Mouse (Mus musculus) kidney, adult 8-10 months (tissue): ENCODE data around the gene Map4k1.
"Not testable (repeated sequence)": the region's sequence is repeated elsewhere in the genome, so short reads cannot be mapped to it uniquely, and the experiment has no call there.

Experiments
- DNase-seq, 2 experiments: peaks; one replicate each; pipeline ENCODE4 v3.0.0; 2022

Gene Map4k1

DNA sequence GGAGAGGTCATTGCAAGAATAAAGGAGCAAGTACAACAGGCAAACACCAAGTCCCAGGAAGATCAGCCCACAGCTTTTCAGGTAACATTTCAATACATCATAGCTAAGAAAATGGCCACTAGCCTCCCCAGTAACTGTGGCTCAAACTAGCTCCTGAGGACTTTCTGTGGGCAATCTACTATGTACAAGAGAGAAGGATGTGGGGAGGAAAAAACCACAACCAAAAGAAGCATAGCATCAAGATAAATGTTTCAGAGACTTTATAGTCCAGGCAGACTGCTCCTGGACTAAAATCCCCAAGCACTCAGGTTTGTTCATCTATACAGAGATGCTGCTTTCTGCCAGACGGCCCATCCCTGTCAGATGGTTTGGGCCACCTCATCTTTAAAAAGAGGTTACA lies 25.6 kb upstream of the Map4k1 start:
- DNase-seq = no peak

DNA sequence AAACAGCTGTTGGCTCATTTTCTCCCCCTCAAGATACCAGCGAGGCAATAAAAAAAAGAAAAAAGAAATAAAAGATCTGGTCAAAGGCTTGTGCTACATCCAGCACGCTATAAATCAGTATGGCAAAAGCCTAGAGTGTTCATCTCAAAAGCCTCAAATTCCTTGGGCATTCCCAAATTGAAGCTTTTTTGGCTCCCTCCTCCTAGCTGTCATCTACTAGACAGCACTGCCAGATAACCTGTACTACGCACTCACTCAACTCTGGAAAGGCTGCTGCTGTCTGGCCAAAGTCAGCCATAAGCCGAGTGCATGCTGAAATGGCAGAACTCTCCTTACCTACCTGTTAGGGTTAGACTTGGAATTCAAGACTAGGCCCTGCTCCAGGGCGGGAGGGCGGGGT lies 24.6 kb upstream of the Map4k1 start:
- no peak for DNase-seq

DNA sequence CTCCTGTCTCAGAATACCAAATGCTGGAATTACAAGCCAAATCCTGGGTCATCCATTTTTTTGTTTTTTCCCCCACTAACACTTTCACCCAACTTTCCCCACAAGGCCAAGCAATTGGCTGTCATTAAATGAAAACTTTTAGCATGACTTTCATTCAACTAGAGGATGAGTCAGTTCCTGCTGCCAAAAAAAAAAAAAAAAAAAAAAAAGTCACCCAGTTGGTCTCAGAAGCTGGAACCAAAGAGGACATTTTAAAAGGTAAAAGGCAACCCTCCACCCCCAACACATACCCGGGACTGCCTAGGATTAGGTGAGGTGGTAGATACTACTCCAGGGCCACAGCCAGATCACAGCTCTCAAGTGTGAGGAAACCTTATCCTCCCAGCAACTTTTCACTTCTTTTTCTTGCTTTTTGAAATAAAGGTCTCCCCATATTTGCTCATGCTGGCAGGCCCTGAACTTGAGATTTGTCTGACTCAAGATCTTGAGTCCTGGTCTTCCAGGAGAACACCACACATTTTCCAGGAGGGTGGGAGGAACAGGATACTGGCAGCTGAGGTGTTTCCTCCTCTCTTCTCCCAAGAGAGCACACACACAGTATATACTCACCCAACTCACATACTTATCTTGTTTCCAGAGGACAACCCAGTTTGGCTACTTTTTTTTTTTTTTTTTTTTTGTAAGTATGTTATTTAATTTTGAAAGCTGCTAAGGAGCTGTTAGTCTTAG lies 23.7 kb upstream of the Map4k1 start:
- no peak for DNase-seq

DNA sequence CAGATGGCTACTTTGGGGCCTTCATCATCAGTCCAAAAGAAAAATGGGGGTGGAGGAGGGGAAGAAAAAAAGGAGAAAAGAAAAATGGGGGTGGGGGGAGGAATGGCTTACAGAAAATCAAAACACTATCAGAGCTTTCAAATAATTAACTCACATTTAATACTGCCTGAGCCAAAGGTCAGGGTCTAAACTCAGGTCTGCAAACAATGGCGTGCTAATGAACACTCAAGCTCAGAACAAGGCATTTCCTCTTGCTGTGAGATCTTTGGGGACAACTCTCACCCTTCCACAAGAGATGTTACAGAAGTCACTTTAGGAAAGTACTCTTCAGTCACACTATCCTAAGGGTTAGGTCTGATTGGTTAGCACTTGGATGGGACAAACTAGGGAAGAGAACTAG lies 23.1 kb upstream of the Map4k1 start:
- DNase-seq = no peak

DNA sequence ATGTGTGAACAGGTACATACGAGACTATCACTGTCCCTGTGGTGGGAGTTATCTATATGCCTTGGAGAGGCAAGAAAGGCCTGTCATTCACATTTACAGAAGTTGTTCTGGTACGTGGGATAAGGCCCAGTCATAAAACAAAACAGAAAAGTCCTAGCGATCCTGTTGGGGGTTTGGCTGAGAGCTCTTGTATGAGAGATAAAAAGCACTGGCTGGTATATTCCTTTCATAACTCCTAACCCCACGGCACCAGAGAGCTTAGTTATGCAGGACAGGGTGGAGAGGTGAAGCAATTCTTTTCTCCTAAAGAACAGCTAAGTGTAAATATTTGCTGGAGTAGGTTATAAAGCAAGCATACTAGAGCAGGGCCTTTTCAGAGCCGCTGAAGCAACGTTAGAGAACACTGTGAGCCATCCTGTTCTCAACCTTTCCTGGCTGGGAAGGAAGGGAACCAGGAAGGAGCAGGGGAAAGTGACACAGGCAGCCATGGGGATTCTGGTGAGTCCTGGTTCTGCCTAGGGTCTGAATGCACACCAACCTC lies 22.3 kb upstream of the Map4k1 start:
- DNase-seq = no peak

DNA sequence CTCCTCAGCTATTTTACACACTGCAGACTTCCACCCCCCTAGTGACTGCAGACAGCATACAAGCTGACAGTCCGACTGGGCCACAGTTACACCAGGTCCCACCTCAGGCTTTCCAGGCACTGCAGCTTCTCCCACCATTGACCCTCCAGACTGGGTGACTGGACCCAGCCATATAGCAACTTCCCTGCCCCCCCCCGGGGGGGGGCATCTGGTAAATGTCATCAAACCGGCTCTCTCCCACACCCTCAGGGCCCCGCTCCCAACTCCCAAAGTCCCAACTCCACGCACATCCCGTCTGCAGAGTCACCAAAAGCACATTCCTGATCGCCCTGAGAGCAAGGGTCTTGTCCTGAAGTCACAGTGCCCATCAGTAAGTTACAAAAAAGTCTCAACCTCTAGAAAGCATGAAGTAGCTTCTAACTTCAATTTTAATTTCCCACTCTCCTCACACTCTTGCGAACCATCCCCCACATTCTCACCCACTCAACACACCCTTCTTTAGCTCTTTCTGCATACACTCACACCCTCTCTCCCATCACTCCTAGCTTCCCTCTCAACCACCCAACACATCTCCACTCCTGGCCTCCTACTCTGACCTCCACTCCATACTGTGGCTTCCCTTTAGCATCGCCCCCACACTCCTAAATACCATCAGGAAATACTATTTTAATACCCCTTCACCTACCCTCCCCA lies 21.4 kb upstream of the Map4k1 start:
- DNase-seq = no peak

DNA sequence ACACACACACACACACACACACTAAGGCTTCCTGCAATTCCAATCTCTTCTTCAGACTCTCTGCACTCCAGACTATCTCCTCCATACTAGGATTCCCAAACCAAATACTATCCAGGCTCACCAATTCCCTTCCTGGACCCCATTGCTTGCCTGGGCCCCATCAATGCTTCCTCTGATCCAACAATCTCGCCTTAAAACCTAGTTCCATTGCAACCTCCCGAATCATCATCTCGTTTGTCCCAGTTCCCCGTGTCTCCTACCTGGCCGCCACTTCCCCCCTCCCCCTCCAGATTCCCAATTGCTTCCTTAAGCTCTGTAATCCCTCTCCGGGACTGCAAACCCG lies 20.3 kb upstream of the Map4k1 start:
- DNase-seq = no peak

DNA sequence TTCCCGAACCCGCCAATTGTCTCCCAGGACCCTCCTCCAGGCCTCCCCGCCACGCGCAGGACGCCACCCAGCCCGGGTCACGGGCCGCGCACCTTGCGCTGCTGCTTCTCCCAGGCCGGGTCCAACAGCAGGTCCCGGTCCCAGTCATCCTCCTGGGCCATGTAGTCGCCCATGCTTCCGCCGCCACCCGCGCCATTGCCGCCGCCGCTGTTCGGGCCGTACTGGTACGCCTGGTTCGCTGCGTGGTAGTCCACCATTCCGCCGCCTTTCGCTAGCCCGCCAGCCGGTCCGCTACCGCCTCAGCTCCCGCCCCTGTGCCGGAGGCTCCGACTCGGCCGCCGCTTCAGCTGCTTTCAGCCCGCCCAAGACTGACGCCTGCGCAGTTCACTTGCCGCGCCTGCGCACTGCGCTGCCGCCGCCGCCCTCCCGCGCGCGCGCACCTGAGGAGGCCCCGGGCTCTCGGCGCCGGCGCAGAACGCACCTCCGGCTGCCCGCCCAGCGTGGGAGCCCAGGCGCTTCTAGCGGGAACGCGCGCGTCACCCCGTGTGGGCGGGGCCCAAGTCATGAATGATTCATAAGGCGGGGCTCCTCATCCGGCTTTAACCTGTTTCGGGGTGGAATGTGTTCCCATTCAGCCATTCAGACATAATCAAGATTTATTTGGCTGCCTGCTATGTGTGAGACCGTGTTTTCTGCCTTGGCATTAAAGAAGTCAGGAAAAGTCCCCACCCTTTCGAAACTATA lies 19.8 kb upstream of the Map4k1 start, which contains the start of gene Actn4:
TSS of gene Actn4 (minus strand) at position 414 of the 744 bp plus-strand sequence.
- DNase-seq = peak; percentile 99

DNA sequence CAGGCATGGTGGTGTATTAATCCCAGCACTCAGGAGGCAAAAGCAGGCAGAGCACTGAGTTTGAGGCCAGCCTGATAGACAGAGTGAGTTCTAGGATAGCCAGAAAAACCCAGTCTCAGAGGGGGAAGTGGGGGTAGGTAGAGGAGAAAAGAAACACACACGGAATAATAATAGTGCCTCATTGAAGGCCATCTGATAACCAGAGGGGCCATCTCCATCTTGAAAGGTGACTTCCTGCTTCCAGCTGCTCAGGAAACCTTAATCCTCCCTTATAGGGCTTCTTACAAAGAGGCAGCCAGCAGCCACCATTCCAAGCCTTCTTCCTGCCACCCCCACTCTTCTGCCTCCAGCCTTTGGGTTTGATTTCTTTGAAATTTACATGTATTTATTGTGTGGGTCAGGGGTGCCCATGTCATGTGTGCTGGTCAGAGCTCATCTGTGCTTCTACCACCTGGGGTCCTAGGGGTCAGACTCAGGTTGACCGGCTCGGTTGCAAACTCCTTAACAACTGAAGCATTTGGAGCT lies 18.4 kb upstream of the Map4k1 start:
- no peak for DNase-seq

DNA sequence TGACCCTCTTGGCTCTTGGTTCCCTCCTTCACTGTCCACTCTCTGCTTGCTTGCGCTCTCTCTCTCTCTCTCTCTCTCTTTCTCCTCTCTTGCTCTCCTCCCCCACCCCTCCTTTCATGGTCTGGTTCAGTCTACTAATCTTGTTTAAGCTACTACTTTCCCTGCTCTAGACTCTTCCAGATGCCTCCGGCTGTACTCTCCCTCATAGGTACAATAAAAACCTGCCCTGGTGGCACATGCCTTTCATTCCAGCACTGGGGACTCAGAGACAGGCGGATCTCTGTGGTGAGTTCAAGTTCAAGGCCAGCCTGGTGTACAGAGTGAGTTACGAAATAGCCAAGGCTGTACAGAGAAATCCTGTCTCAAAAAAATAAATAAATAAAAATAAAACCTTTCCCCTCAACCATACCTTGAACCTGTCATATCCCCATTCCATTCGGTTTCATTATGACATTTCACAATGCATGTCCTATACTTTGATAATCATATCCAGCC lies 16.5 kb upstream of the Map4k1 start:
- DNase-seq = no peak

DNA sequence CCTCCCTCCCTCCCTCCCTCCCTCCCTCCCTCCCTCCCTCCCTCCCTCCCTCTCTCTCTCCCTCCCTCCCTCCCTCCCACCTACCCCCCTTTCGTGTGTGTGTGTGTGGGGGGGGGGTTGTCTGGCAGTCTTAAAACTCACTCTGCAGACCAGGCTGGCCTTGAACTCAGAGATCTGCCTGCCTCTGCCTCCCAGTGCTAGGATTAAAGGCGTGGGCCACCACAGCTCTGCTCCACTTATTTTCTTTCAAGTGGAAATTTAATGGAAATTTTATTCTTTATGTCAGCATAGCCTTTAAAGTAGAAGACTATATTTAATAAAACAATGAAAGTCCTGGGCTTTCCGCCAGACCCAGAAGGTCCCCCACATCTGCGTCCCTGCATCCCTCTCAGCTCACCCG lies 15.7 kb upstream of the Map4k1 start:
- DNase-seq = no peak

DNA sequence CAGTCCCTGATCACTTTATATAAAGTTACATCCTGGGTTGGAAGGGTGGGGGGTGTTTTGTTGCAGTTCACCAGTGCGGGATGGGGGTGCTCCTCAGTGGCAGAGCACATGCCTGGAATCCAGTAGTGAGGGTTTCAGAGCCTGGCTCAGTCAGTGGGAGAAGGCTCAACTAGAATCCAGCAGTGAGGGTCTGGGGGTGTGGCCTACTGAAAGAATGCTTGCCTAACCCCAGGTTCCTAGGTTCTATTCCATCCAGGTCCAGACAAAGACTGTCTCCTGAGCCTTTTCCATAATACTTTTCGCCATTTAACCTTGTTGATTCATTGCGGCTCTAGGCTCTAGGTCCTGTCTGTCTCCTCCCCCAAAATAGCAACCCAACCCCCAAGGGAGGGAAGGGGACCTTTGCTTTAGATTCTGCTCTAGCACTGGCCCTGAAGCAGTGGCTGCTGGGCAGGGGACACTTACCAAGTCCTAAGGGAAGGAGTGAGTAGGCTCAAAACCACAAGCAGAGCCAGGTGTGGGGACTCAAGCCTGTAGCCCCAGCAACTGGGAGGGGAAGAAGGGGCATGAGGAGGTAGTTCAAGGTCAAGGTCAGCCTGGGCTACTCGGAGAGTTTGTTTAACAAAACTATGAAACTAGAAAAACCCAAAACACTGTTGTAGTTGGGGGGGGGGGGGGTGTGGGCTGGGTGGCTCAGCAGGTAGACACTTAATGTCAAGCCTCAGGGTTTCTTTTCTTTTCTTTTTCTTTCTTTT lies 14.9 kb upstream of the Map4k1 start:
- no peak for DNase-seq

DNA sequence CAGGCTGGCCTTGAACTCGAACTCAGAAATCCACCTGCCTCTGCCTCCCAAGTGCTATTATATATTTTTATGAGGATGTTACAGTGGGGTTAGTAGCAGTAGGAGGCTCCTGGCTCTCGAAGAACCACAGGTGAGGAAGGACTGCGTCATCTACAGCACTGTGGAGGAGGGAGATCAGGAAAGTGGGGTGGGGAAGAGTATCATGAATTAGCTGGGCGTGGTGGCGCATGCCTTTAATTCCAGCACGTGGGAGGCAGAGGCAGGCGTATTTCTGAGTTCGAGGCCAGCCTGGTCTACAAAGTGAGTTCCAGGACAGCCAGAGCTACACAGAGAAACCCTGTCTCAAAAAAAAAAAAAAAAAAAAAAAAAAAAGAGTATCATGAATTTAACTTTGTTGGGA lies 13.7 kb upstream of the Map4k1 start:
- DNase-seq = not testable (repeated sequence)

DNA sequence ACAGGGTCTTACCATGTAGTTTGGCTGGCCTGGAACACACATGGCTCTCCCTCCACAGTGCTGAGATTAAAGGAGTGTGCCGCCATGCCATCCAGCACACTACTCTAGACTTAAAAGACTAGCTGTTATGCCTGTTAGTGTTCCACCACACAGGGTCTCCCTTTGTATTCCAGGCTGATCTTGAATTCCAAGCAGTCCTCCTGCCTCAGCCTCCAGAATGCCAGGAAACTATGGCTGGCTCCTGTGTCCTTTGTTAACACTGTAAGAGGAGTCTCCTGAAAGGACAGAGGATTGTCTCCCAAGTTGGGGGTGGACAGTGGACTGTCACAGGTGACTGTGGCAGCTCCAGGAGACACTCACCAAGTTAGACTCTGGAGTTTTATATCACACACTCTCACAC lies 12.6 kb upstream of the Map4k1 start:
- DNase-seq = no peak

DNA sequence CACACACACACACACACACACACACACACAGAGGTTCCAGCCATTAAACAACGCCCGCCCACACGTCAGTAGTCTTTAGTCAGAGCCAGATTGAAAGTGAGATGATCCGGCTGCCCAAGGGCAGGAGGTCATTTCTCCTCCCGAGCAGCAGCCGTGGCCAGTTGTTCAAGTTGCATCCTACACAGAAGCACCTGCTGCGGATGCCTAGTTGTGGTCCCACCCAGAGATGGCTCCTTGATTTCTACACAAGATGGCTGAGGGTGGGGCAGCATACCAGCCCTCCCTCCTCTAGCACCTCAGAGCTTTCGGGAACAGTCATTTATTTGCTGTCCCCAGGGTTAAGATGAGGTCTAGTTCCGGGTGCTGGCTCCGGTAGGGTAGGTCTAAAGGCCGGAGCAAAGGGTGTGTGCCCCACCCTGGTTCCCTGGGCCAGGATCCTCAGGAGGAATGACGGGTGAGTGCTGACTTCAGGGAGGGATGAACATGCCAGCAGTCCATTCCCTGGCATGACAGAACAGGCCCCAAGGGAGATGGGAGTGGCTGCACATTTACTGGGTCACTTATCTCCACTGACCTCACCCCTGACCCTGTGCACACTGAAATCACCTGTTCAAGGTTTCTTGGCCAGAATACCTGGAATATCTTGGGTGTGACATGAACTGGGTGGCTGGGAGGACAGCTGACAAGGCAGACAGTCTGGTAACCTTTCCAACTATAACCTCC lies 12.0 kb upstream of the Map4k1 start:
- peak in 1 of 2 experiments; percentile 48 for DNase-seq

DNA sequence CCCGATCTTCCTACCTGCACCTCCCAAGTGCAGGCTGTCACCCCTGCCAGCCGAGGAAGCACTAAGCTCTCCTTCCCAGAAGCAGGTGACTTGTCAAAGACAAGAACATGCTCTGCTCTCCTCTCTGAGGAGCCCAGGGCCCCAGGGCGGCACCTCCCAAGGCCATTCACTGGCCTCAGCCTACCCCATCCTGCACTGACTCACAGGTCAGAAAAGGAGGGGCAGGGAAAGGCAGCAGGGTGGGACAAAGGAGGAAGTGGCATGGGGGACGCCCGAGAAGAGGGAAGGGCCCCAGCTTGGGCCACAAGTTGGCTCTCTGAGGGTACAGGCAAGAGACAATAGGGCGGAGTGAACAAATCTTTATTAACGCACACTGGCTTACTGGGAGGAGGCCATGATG lies 10.8 kb upstream of the Map4k1 start:
- no peak for DNase-seq

DNA sequence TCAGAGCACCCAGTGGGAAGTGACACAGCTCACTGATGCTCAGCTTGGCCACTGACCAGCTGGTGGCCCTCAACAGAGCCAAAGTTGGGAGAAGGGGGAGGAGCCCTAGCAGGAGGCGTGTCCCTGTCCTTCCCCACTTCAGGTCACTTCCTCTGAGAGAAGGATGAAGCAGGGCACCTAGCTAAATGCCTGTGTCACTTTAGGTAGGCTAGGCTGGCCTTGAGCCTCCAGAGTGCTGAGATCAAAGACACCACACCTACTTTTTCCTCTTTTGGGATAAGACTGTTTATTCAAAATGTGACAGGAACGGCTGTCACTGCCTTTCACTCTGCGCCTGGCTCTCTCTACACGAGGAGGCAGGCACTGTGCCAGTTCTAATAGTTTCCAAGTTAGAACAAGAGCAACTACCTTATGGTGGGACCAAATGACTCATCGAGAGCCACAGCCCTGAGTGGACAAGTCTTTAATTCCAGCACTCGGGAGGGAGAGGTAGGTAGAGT lies 10.0 kb upstream of the Map4k1 start:
- DNase-seq = peak; percentile 63 to 64

DNA sequence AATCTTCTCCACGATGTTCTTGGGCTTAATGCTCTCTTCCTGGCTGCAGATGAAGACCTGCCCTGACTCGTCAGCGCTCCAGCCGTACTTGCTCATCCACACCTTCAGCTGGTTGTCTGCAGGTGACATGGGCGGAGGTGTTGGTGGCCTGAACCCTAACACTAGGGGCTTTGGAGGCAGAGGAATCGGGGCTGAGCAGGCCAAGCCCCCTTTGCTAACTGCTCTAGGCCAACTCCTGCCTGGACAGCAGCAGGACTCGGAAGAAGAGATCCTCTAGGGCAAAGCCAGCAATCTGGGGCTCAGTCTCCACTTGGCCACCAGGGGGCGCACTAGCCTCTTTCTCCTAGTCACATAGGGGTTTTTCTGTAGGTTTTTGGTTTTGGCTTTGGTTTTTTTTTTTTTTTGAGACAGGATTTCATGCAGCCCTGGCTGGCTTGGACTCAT lies 9.3 kb upstream of the Map4k1 start:
- peak in 1 of 2 experiments; percentile 79 for DNase-seq

DNA sequence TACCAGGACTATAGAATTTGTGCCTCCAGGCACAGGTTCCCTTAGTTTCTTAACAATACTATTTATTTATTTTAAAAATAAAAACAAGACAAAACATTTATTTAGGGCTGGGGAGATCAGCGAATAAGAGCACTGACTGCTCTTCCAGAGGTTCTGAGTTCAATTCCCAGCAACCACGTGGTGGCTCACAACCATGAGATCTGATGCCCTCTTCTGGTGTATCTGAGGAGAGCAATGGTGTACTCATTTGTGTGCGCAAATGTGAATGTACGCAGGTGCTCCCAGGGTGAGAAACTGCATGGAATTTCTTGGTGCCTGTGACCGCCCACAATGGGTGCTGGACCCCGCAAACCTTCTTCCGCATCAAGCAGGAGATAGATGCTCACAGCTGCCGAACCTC lies 8.8 kb upstream of the Map4k1 start:
- DNase-seq = no peak

DNA sequence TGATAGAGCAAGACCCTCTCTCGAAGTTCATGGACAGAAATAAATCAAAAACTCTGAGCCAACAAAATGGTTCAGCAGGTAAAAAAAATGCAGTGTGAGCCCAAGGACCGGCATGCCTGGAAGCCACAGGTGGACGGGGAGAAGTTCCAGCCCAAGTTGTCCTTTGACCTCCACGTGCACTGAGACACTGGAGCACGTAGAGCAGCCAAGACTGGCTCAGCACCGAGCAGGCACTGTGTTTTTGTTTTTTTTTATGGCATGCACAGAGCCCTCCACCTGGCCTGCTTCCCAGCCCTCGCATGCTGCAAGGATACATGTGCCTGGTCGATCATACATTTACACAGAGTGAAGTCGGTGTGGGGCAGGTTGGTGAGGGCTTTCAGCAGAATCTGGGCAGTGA lies 4.3 kb upstream of the Map4k1 start:
- DNase-seq = peak; percentile 82 to 83

DNA sequence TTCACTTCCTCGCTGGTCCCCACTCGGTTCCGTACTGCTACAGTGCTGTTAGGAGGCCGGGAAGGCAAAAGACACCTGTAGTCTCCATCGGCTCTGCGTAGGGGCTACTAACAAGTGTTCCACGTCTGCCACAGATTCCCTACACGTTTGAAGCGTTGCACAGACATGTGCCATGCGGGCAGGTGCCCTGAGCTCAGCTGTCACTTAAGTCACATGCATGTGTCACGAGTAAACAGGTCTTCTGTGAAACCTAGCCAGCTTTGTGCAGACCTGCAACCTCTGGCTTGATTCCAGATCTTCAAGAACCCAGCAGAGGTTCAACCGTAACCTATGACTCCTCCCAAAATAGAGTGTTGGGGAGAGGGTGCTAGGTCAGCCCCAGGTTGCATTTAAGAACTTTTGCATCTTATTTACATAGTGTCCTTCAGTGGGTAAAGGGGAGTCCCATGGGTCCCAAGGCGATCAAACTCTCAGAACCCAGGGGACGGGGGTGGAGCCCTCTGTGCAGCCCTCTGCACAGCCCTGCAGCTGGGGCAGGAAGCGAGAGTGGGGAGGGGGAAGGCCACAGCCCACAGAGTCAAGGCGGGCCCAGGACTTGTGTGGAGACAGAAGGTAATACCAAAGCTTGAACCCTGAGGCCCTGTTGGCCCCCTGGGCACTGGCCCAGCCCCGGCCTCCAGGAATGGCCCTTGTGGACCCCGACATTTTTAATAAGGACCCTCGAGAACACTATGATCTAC lies 594 bp downstream of the Map4k1 start:
- DNase-seq = no peak
